Mouse (Mus musculus): ENCODE measurements around the gene Ube2r2. TPM values are rescaled to one million over a fixed set of nuclear protein-coding genes. Genes with fewer than 3 reads are reported as not detected.

Gene Ube2r2
- total and polyA plus RNA-seq, 2 experiments from 2014 or later = 30.2 to 47.9 TPM

GRCm38 (mm10) chr4:41098577-41098951 lies 37.0 kb upstream of the Ube2r2 start:
- DNase-seq (ENCODE audit: low spot score) = no peak
- Histone ChIP-seq H3K27me3 (ENCODE audit: insufficient read depth, low read length) (0 out of 2 replicates have a peak, but pooled peaks cover 6% of the 10 kb centered on the region), H3K4me2 (ENCODE audit: low read depth, low read length) (peak overlapping the region; percentile 89), H3K27ac (no peak overlapping the region), H3K4me3 (ENCODE audit: low read length) (peak overlapping the region; percentile 43), H3K9me3 (ENCODE audit: low read length) (no peaks in the 10 kb centered on the region), H3K4me1 (ENCODE audit: insufficient read depth, low read length) (0 out of 2 replicates have a peak, but pooled peaks cover 3% of the 10 kb centered on the region), H3K36me3 (ENCODE audit: insufficient read depth, low read length) (no peaks in the 10 kb centered on the region), H3K9ac (replicated peaks; ENCODE audit: low read length) (peak overlapping the region; percentile 47; the same call in 1 of the 2 replicates)
- peak; percentile 63 for ATAC-seq
- 11% methylated on average over 11 of the region's 11 CpGs for WGBS
- no peak for TF ChIP-seq CTCF (IDR thresholded peaks at IDR 0.05; ENCODE audit: low read depth)

- DNase-seq (ENCODE audit: low spot score) = no peak
- H3K4me2 ChIP-seq (ENCODE audit: low read depth, low read length) = no peak overlapping the region
- no peak for ATAC-seq
- H3K9ac ChIP-seq (replicated peaks; ENCODE audit: low read length) = no peak overlapping the region
- no peak for TF ChIP-seq CTCF (IDR thresholded peaks at IDR 0.05; ENCODE audit: low read depth)
- no peaks in the 10 kb centered on the region for H3K9me3 ChIP-seq (ENCODE audit: low read length)
- no peak overlapping the region for H3K27ac ChIP-seq
- H3K36me3 ChIP-seq (ENCODE audit: insufficient read depth, low read length) = no peaks in the 10 kb centered on the region
- H3K4me1 ChIP-seq (ENCODE audit: insufficient read depth, low read length) = 0 out of 2 replicates have a peak, but pooled peaks cover 3% of the 10 kb centered on the region
- no peak overlapping the region for H3K4me3 ChIP-seq (ENCODE audit: low read length)
- H3K27me3 ChIP-seq (ENCODE audit: insufficient read depth, low read length) = 0 out of 2 replicates have a peak, but pooled peaks cover 6% of the 10 kb centered on the region
- WGBS = 16% methylated on average over 1 of the region's 1 CpGs
Observed at GRCm38 (mm10) chr4:41100986-41101385, 34.6 kb upstream of the Ube2r2 start.

GRCm38 (mm10) chr4:41102901-41103300 lies 32.6 kb upstream of the Ube2r2 start:
- H3K9me3 ChIP-seq (ENCODE audit: low read length) = no peaks in the 10 kb centered on the region
- no peak overlapping the region for H3K9ac ChIP-seq (replicated peaks; ENCODE audit: low read length)
- H3K4me2 ChIP-seq (ENCODE audit: low read depth, low read length) = no peak overlapping the region
- ATAC-seq (no peak), DNase-seq (ENCODE audit: low spot score) (no peak)
- TF ChIP-seq CTCF (IDR thresholded peaks at IDR 0.05; ENCODE audit: low read depth) = no peak
- no peak overlapping the region for H3K27ac ChIP-seq
- no peak overlapping the region for H3K4me3 ChIP-seq (ENCODE audit: low read length)
- H3K27me3 ChIP-seq (ENCODE audit: insufficient read depth, low read length) = 0 out of 2 replicates have a peak, but pooled peaks cover 1% of the 10 kb centered on the region
- H3K4me1 ChIP-seq (ENCODE audit: insufficient read depth, low read length) = 0 out of 2 replicates have a peak, but pooled peaks cover 3% of the 10 kb centered on the region
- no peaks in the 10 kb centered on the region for H3K36me3 ChIP-seq (ENCODE audit: insufficient read depth, low read length)

GRCm38 (mm10) chr4:41107440-41107839 lies 28.1 kb upstream of the Ube2r2 start:
- 52% methylated on average over 4 of the region's 4 CpGs for WGBS
- no peak for TF ChIP-seq CTCF (IDR thresholded peaks at IDR 0.05; ENCODE audit: low read depth)
- no peaks in the 10 kb centered on the region for H3K4me1 ChIP-seq (ENCODE audit: insufficient read depth, low read length)
- DNase-seq (ENCODE audit: low spot score) = peak; percentile 64
- no peak overlapping the region for H3K4me3 ChIP-seq (ENCODE audit: low read length)
- H3K36me3 ChIP-seq (ENCODE audit: insufficient read depth, low read length) = no peaks in the 10 kb centered on the region
- no peak overlapping the region for H3K4me2 ChIP-seq (ENCODE audit: low read depth, low read length)
- no peaks in the 10 kb centered on the region for H3K27me3 ChIP-seq (ENCODE audit: insufficient read depth, low read length)
- ATAC-seq = peak; percentile 62; the same call in 1 of the 2 replicates
- H3K27ac ChIP-seq = no peak overlapping the region
- H3K9ac ChIP-seq (replicated peaks; ENCODE audit: low read length) = no peak overlapping the region
- H3K9me3 ChIP-seq (ENCODE audit: low read length) = no peaks in the 10 kb centered on the region

- ATAC-seq = no peak
- TF ChIP-seq CTCF (IDR thresholded peaks at IDR 0.05; ENCODE audit: low read depth) = no peak
- H3K9me3 ChIP-seq (ENCODE audit: low read length) = no peaks in the 10 kb centered on the region
- H3K4me2 ChIP-seq (ENCODE audit: low read depth, low read length) = no peak overlapping the region
- DNase-seq (ENCODE audit: low spot score) = no peak
- H3K4me3 ChIP-seq (ENCODE audit: low read length) = no peak overlapping the region
- H3K27ac ChIP-seq = no peak overlapping the region
- WGBS = 87% methylated on average over 10 of the region's 10 CpGs
- no peak overlapping the region for H3K9ac ChIP-seq (replicated peaks; ENCODE audit: low read length)
- no peaks in the 10 kb centered on the region for H3K27me3 ChIP-seq (ENCODE audit: insufficient read depth, low read length)
- H3K36me3 ChIP-seq (ENCODE audit: insufficient read depth, low read length) = peaks cover 1% of the 10 kb centered on the region; the same call in 1 of the 2 replicates
- no peaks in the 10 kb centered on the region for H3K4me1 ChIP-seq (ENCODE audit: insufficient read depth, low read length)
Observed at GRCm38 (mm10) chr4:41108717-41109425, 26.7 kb upstream of the Ube2r2 start.

GRCm38 (mm10) chr4:41114358-41115070 lies 21.0 kb upstream of the Ube2r2 start:
- H3K27me3 ChIP-seq (ENCODE audit: insufficient read depth, low read length) = no peaks in the 10 kb centered on the region
- peaks cover 48% of the 10 kb centered on the region for H3K36me3 ChIP-seq (ENCODE audit: insufficient read depth, low read length)
- no peak overlapping the region for H3K27ac ChIP-seq
- no peaks in the 10 kb centered on the region for H3K4me1 ChIP-seq (ENCODE audit: insufficient read depth, low read length)
- DNase-seq (ENCODE audit: low spot score) (no peak), ATAC-seq (no peak)
- TF ChIP-seq CTCF (IDR thresholded peaks at IDR 0.05; ENCODE audit: low read depth) = no peak
- H3K9ac ChIP-seq (replicated peaks; ENCODE audit: low read length) = no peak overlapping the region
- H3K4me2 ChIP-seq (ENCODE audit: low read depth, low read length) = no peak overlapping the region
- no peaks in the 10 kb centered on the region for H3K9me3 ChIP-seq (ENCODE audit: low read length)
- WGBS = 82% methylated on average over 9 of the region's 9 CpGs
- H3K4me3 ChIP-seq (ENCODE audit: low read length) = no peak overlapping the region
